Mouse (Mus musculus): ENCODE measurements around the gene Csnk1g1. TPM values are rescaled to one million over a fixed set of nuclear protein-coding genes. Genes with fewer than 3 reads are reported as not detected.

Csnk1g1 gene
- polyA plus RNA-seq, 1 experiment: 20.6 TPM

DNA sequence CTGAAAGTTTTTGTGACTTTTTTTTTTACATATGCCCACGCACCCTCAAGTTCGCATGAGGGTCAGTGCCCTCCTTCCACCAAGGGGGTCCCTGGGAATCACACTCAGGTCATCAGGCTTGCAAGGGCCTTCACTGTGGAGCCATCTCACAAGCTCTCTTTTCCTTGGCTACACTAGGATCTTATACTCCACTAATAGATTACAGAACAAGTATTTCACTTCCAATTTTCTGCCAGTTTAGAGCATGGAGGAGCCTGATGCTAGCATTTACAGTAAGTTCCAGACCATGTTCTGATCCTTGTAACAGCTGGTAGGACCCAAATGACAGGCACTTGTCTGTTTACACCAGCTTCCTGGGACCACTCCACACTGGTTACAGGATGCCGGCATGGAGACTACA is 169.3 kb downstream of the Csnk1g1 start:
- Histone ChIP-seq H3K4me1 (ENCODE audit: control insufficient read depth, insufficient read depth, low read length) (no peaks in the 10 kb centered on the region), H3K27ac (ENCODE audit: insufficient read depth, low read length) (no peak overlapping the region), H3K4me3 (ENCODE audit: insufficient read depth, low read length) (no peak overlapping the region)
- TF ChIP-seq POLR2A (IDR thresholded peaks at IDR 0.05; ENCODE audit: extremely low read depth, insufficient read depth, low read length) (no peak), CTCF (IDR thresholded peaks at IDR 0.05; ENCODE audit: extremely low read depth, insufficient read depth, low read length) (no peak)

DNA sequence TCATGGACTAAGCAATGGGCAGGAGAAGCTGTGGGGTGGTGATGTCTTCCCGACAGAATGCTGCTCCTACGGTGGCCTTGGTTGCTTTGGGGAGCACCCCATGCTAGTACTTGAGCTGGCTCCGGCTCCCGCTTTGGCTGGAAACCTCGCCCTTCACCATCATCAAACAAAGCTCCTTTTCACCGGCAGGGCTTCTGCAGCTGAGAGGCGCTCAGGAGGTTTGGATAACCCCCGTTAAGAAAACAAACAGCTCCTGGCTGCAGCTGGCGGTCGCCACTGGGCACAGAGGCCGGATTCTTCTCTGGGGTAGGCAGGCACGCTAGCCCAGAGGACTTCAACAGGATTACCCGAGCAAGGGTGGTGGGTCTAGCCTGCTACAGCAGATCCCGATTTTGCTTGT is 169.8 kb downstream of the Csnk1g1 start:
- TF ChIP-seq CTCF (IDR thresholded peaks at IDR 0.05; ENCODE audit: extremely low read depth, insufficient read depth, low read length) (no peak), POLR2A (IDR thresholded peaks at IDR 0.05; ENCODE audit: extremely low read depth, insufficient read depth, low read length) (no peak)
- no peak overlapping the region for H3K4me3 ChIP-seq (ENCODE audit: insufficient read depth, low read length)
- H3K27ac ChIP-seq (ENCODE audit: insufficient read depth, low read length): no peak overlapping the region
- H3K4me1 ChIP-seq (ENCODE audit: control insufficient read depth, insufficient read depth, low read length): no peaks in the 10 kb centered on the region

DNA sequence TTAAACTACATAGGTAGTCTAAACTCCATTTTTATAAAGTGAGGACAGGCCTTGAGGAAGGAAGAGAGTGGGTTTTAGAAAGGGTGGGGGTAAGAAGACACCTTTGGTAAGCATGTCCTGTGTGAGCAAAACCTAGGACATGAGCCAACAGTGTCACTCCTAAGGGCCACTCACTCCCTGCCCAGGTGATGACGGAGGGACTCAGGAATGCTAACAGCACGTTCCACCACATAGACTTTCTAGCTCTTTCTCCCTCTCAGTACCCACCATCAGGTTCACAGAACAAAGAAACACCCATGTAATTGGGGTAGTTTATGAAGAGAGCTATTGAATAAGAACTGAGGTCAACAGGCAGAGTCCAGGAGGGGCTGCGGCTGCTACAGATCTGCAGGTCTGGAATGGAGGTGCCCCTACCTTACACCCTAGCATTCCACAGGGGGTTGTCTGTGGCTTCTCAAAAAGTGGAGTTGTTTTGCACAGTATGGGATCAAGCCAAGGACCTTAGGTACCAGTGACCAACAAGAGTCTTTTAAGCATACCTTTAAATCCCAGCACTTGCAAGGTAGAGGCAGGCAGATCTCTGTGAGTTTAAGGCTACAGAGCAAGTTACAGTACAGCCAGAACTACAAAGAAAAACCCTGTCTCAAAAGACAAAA is 172.2 kb downstream of the Csnk1g1 start:
- Histone ChIP-seq H3K4me1 (ENCODE audit: control insufficient read depth, insufficient read depth, low read length) (no peaks in the 10 kb centered on the region), H3K4me3 (ENCODE audit: insufficient read depth, low read length) (no peak overlapping the region), H3K27ac (ENCODE audit: insufficient read depth, low read length) (no peak overlapping the region)
- TF ChIP-seq POLR2A (IDR thresholded peaks at IDR 0.05; ENCODE audit: extremely low read depth, insufficient read depth, low read length): no peak
- TF ChIP-seq CTCF (IDR thresholded peaks at IDR 0.05; ENCODE audit: extremely low read depth, insufficient read depth, low read length): no peak

GRCm38 (mm10) chr9:66081999-66082398 is 173.3 kb downstream of the Csnk1g1 start:
- H3K4me1 ChIP-seq (ENCODE audit: control insufficient read depth, insufficient read depth, low read length): no peaks in the 10 kb centered on the region

GRCm38 (mm10) chr9:66084171-66084570 is 175.4 kb downstream of the Csnk1g1 start:
- H3K4me3 ChIP-seq (ENCODE audit: insufficient read depth, low read length): no peak overlapping the region
- no peak for TF ChIP-seq CTCF (IDR thresholded peaks at IDR 0.05; ENCODE audit: extremely low read depth, insufficient read depth, low read length)
- no peak for TF ChIP-seq POLR2A (IDR thresholded peaks at IDR 0.05; ENCODE audit: extremely low read depth, insufficient read depth, low read length)
- no peaks in the 10 kb centered on the region for H3K4me1 ChIP-seq (ENCODE audit: control insufficient read depth, insufficient read depth, low read length)
- no peak overlapping the region for H3K27ac ChIP-seq (ENCODE audit: insufficient read depth, low read length)

More at GRCm38 (mm10) chr9:66081999-66082398, 173.3 kb downstream of the Csnk1g1 start:
- Histone ChIP-seq H3K4me3 (ENCODE audit: insufficient read depth, low read length) (no peak overlapping the region), H3K27ac (ENCODE audit: insufficient read depth, low read length) (no peak overlapping the region)
- TF ChIP-seq POLR2A (IDR thresholded peaks at IDR 0.05; ENCODE audit: extremely low read depth, insufficient read depth, low read length) (no peak), CTCF (IDR thresholded peaks at IDR 0.05; ENCODE audit: extremely low read depth, insufficient read depth, low read length) (no peak)

DNA sequence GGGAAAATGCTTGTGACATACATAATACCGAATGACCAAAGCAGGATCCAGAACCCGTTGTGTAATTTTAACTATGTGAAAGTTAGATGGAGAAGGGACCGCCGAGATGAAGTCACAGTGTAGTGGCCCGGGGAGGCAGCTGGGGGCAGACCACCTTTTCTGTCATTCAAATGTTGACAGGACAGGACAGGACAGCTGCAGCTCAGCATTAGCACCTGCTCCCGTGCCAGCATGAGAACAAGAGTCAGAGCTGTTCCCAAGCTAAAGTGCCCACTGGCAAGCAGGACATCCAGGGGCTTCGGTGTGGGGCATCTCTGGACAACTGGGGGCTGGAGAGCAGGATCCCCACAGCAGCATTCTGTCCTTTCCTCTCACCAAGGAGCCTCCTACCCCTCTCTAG is 178.3 kb downstream of the Csnk1g1 start:
- no peaks in the 10 kb centered on the region; the same call in 1 of the 2 replicates for H3K4me1 ChIP-seq (ENCODE audit: control insufficient read depth, insufficient read depth, low read length)
- no peak for TF ChIP-seq CTCF (IDR thresholded peaks at IDR 0.05; ENCODE audit: extremely low read depth, insufficient read depth, low read length)
- no peak for TF ChIP-seq POLR2A (IDR thresholded peaks at IDR 0.05; ENCODE audit: extremely low read depth, insufficient read depth, low read length)
- H3K4me3 ChIP-seq (ENCODE audit: insufficient read depth, low read length): no peak overlapping the region
- H3K27ac ChIP-seq (ENCODE audit: insufficient read depth, low read length): no peak overlapping the region

DNA sequence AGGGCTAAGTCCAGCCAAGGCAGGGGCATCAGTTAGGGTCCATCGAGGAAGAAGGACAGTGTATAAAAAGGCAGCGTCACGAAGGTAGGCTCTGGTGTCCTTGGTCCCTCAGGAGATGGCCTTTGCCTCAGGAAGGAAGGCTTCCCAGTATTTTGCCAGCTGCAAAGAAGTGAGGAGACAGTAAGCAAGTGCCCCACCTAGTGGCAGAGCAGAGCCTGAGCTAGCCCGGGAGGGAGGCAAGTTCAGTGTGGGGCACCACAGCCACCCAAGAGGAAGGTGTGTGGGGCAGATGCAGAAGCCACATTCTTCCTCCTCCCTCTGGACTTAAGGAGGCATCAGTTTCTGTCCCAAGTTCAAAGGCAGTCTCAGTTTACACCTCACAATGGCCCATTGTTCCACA is 179.7 kb downstream of the Csnk1g1 start:
- H3K4me1 ChIP-seq (ENCODE audit: control insufficient read depth, insufficient read depth, low read length): peaks cover 2% of the 10 kb centered on the region; the same call in 1 of the 2 replicates
- no peak for TF ChIP-seq POLR2A (IDR thresholded peaks at IDR 0.05; ENCODE audit: extremely low read depth, insufficient read depth, low read length)
- peak; percentile 77 for TF ChIP-seq CTCF (IDR thresholded peaks at IDR 0.05; ENCODE audit: extremely low read depth, insufficient read depth, low read length)
- H3K4me3 ChIP-seq (ENCODE audit: insufficient read depth, low read length): no peak overlapping the region
- H3K27ac ChIP-seq (ENCODE audit: insufficient read depth, low read length): no peak overlapping the region

DNA sequence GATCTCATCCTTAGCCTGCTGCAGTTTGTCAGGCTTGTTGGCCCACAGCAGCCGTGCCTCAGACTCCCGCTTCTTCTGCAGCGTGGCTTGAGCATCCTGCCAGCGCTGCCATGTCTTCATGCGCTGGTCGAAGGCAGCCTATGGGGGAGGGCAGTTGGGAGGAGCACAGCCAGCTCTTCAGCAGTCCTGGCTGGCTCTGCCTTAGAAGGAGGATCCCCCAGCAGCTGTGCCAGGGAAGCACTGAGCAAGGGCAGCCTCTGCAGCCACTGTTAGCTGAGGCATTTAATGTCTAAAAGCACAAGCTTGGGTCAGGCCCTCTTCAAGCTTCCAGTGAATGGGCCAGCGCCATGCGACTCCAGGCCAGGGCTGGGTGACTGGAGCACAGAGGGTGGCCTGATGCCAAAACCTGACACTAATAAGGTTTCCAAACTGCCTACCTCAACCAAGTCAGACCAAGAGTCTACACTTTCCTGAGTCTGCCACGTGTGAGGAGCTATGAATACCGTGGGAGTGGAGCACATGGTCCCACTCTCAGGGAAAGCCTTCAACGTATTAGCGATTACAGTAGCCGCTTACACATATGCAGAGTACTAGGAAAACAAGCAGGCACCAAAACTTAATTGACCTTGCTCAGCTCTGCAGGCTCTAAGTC is 182.0 kb downstream of the Csnk1g1 start:
- H3K4me3 ChIP-seq (ENCODE audit: insufficient read depth, low read length): no peak overlapping the region
- H3K4me1 ChIP-seq (ENCODE audit: control insufficient read depth, insufficient read depth, low read length): peaks cover 2% of the 10 kb centered on the region; the same call in 1 of the 2 replicates
- H3K27ac ChIP-seq (ENCODE audit: insufficient read depth, low read length): no peak overlapping the region
- peak; percentile 7; the same call in 1 of the 2 replicates for TF ChIP-seq POLR2A (IDR thresholded peaks at IDR 0.05; ENCODE audit: extremely low read depth, insufficient read depth, low read length)
- TF ChIP-seq CTCF (IDR thresholded peaks at IDR 0.05; ENCODE audit: extremely low read depth, insufficient read depth, low read length): no peak

- H3K4me1 ChIP-seq (ENCODE audit: control insufficient read depth, insufficient read depth, low read length): peaks cover 2% of the 10 kb centered on the region; the same call in 1 of the 2 replicates
- no peak overlapping the region for H3K4me3 ChIP-seq (ENCODE audit: insufficient read depth, low read length)
- no peak overlapping the region for H3K27ac ChIP-seq (ENCODE audit: insufficient read depth, low read length)
Observed at GRCm38 (mm10) chr9:66091327-66092231, 182.9 kb downstream of the Csnk1g1 start.

More at GRCm38 (mm10) chr9:66091327-66092231, 182.9 kb downstream of the Csnk1g1 start:
- TF ChIP-seq POLR2A (IDR thresholded peaks at IDR 0.05; ENCODE audit: extremely low read depth, insufficient read depth, low read length): no peak
- no peak for TF ChIP-seq CTCF (IDR thresholded peaks at IDR 0.05; ENCODE audit: extremely low read depth, insufficient read depth, low read length)
